Mouse (Mus musculus): ENCODE measurements around the gene Olfr1440. TPM values are rescaled to one million over a fixed set of nuclear protein-coding genes. Genes with fewer than 3 reads are reported as not detected.

Gene Olfr1440
- polyA plus RNA-seq (2017; shearing (Covaris generic)): under 1 TPM in 1 of 2 experiments, not detected in 1; 0.04 TPM

DNA sequence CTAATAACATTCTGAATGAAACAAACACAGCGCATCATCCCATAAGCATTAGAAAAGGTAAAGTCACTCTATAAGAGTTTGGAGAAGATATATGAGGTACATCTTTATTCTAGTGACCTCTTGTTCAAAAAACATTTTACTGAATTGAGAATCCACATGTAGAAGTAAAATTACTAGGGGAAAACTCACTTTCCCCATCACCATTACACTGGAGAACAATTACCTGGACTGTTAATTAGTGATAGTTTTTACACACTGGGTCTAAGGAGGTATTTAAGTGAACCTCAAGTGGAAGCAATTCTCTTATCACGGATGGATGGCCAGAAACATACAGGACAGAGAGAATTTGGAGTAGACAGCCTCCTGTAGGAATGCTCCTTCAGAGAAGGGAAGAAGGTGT is at the start of gene Olfr1440:
Gene Olfr1440 (plus strand): TSS at position 301 of the 400 bp plus-strand sequence.

DNA sequence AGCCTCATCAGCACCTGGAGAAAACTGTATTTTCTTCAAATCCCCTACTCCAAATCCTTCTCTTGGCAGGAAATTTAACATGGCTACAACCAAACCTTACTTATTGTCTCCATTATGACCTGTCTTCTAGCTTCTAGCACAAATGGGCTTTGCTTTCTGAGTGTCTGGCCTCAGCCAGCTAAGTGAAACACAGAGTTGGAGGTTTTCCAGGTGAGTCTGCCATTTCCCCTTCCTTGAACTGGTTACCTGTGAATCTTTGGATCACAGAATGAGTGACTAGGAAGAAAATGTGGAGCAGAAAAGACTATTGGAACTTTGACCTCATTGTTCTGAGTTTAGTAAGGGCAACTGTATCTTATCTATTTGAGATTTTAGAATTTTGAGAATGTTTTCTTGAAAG is 30.3 kb downstream of the Olfr1440 start, which contains the start of gene Olfr1441:
Gene Olfr1441 (plus strand): TSS at position 73 of the 400 bp plus-strand sequence.

DNA sequence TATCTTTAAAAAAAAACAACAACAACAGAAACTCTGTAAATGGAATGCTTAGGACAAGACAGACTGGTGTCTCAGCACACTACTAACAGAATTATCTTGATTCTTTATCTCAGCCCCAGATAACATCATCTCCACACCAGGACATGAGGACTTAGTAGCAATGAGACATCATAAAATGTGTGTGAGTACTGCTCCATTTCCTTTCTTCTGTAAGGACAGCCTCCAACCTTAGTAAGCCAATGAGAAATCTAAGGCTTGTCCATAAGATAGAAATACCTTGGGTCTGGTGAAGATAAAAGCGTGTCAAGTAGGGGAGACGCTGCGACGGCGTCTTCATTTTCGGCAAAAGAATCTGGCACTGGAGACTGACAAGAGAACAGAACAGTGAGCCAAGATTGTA is 40.5 kb downstream of the Olfr1440 start, which contains the start of gene Pfpl:
Gene Pfpl (plus strand): TSS at position 301 of the 400 bp plus-strand sequence.

Other genes with a start within 250 kb of the Olfr1440 start
- under 1 TPM; 0.17 to 0.20 TPM for gene Olfr1555-ps1, start 217.2 kb upstream of the Olfr1440 start, polyA plus RNA-seq (2017; shearing (Covaris generic))
- not detected for gene Olfr1431, start 186.6 kb upstream of the Olfr1440 start, polyA plus RNA-seq (2017; shearing (Covaris generic))
- gene Olfr1432, start 154.7 kb upstream of the Olfr1440 start, polyA plus RNA-seq (2017; shearing (Covaris generic)): under 1 TPM in 1 of 2 experiments, not detected in 1; 0.12 TPM
- under 1 TPM in 1 of 2 experiments, not detected in 1; 0.49 TPM for gene Olfr262, start 145.6 kb upstream of the Olfr1440 start, polyA plus RNA-seq (2017; shearing (Covaris generic))
- gene Olfr235, start 126.2 kb upstream of the Olfr1440 start, polyA plus RNA-seq (2017; shearing (Covaris generic)): not detected
- gene Olfr1434, start 107.4 kb upstream of the Olfr1440 start, polyA plus RNA-seq (2017; shearing (Covaris generic)): not detected
- gene Olfr1436, start 88.1 kb upstream of the Olfr1440 start, polyA plus RNA-seq (2017; shearing (Covaris generic)): not detected
- gene Olfr1437, start 62.2 kb upstream of the Olfr1440 start, polyA plus RNA-seq (2017; shearing (Covaris generic)): under 1 TPM in 1 of 2 experiments, not detected in 1; 0.98 TPM
- gene Olfr1438-ps1, start 51.4 kb upstream of the Olfr1440 start, polyA plus RNA-seq (2017; shearing (Covaris generic)): under 1 TPM in 1 of 2 experiments, not detected in 1; 0.04 TPM
- gene Olfr1441, start 30.2 kb downstream of the Olfr1440 start, polyA plus RNA-seq (2017; shearing (Covaris generic)): not detected
- gene Pfpl, start 40.6 kb downstream of the Olfr1440 start, polyA plus RNA-seq (2017; shearing (Covaris generic)): under 1 TPM in 1 of 2 experiments, not detected in 1; 0.10 TPM
- 1 to 10 TPM in 1 of 2 experiments, under 1 TPM in 1; 0.88 to 2.5 TPM for gene Mpeg1, start 73.5 kb downstream of the Olfr1440 start, polyA plus RNA-seq (2017; shearing (Covaris generic))
- 1 to 10 TPM in 1 of 2 experiments, under 1 TPM in 1; 0.88 to 1.6 TPM for gene Dtx4, start 114.2 kb downstream of the Olfr1440 start, polyA plus RNA-seq (2017; shearing (Covaris generic))
- 10 to 100 TPM; 26.4 to 53.7 TPM for gene Fam111a, start 158.5 kb downstream of the Olfr1440 start, polyA plus RNA-seq (2017; shearing (Covaris generic))
- gene Gm4952, start 212.7 kb downstream of the Olfr1440 start, polyA plus RNA-seq (2017; shearing (Covaris generic)): not detected
- not detected for gene Glyat, start 246.0 kb downstream of the Olfr1440 start, polyA plus RNA-seq (2017; shearing (Covaris generic))